Mouse (Mus musculus) liver, adult 2 months (tissue): ENCODE measurements around the gene Cacna1c.

Experiments used
- CTCF ChIP-seq: fragments of 200-500 bp; IDR thresholded peaks from 2 replicates; pipeline ENCODE4 v1.5.1; 2011; ENCODE audit warnings: low read depth, low read length, control low read depth
- POLR2A ChIP-seq: fragments of 200-500 bp; IDR thresholded peaks from 2 replicates; pipeline ENCODE4 v1.6.1; 2011; ENCODE audit warnings: low read length, control low read depth; ENCODE audit not compliant: insufficient read depth; ENCODE audit errors: extremely low read depth

DNA sequence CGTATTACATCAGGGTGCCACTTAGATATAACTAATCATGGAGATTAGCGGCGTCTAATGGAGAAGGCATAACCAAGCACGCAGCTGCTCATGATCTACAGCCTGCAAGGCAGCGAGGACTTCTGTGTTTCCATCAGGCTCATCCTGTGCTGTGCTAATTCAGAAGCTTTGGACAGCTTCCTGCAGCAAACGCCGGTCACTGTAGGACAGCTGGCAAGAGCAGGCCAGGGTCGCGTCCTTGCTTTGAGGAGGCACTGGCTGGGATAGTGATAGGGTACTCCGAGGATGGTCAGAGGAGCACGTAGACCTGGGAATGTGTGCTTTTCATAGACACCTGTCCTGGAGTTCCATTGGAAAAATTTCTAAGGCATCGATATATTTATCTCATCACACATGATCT lies 551.4 kb downstream of the Cacna1c start:
- TF ChIP-seq POLR2A = no peak
- TF ChIP-seq CTCF = no peak
